Mouse (Mus musculus) hindbrain, embryonic 11.5 days (tissue): ENCODE measurements around the gene Pink1. TPM values are rescaled to one million over a fixed set of nuclear protein-coding genes. Genes with fewer than 3 reads are reported as not detected.

Experiments used
- ATAC-seq: fragments of 200-750 bp; cut with Nextera tagmentation; 2 replicates; pipeline ENCODE4 v1.8.0; 2017; ENCODE audit warnings: mild to moderate bottlenecking, moderate TSS enrichment, moderate library complexity; ENCODE audit not compliant: low FRiP score
- DNase-seq: peaks from one replicate; pipeline ENCODE4 v3.0.0-alpha.2; 2015; ENCODE audit warnings: low spot score
- H3K27ac ChIP-seq: fragments of 300-500 bp; sonication (generic); 2 replicates; pipeline ENCODE4 v1.5.1; 2014; ENCODE audit warnings: mild to moderate bottlenecking, low read depth, low read length
- H3K27me3 ChIP-seq: fragments of 300-500 bp; sonication (generic); 2 replicates; pipeline ENCODE4 v1.6.1; 2014; ENCODE audit warnings: mild to moderate bottlenecking, low read length, moderate library complexity, mixed read lengths; ENCODE audit not compliant: control insufficient read depth, insufficient read depth
- H3K36me3 ChIP-seq: fragments of 300-500 bp; sonication (generic); 2 replicates; pipeline ENCODE4 v1.6.1; 2014; ENCODE audit warnings: mild to moderate bottlenecking, low read length, moderate library complexity, mixed read lengths; ENCODE audit not compliant: control insufficient read depth, insufficient read depth
- H3K4me1 ChIP-seq: fragments of 300-500 bp; sonication (generic); replicated peaks from 2 replicates; pipeline ENCODE4 v1.6.1; 2014; ENCODE audit warnings: low read length, mixed read lengths; ENCODE audit not compliant: control insufficient read depth, insufficient read depth
- H3K4me2 ChIP-seq: fragments of 300-500 bp; sonication (generic); replicated peaks from 2 replicates; pipeline ENCODE4 v1.6.1; 2014; ENCODE audit warnings: mild to moderate bottlenecking, low read depth, low read length
- H3K4me3 ChIP-seq: fragments of 300-500 bp; sonication (generic); 2 replicates; pipeline ENCODE4 v1.5.1; 2014; ENCODE audit warnings: low read depth, low read length
- H3K9ac ChIP-seq: fragments of 300-500 bp; sonication (generic); 2 replicates; pipeline ENCODE4 v1.6.1; 2014; ENCODE audit warnings: low read depth, low read length
- H3K9me3 ChIP-seq: fragments of 300-500 bp; sonication (generic); 2 replicates; pipeline ENCODE4 v1.6.1; 2016; ENCODE audit warnings: low read length; ENCODE audit not compliant: control insufficient read depth
- WGBS: fragments of 180-500 bp; shearing (Covaris S2); extraction: QIAGEN DNeasy Blood & Tissue Kit; methylation state at CpG from one replicate; pipeline ENCODE4 v1.1.7; 2014; 5-methylcytosine and 5-hydroxymethylcytosine counted together
- polyA plus RNA-seq: library from polyadenylated mRNA; unstranded; fragments of >200 nt; fragmentation: Nextera tagmentation; extraction: Ambion mirVana; gene quantifications from 2 replicates; pipeline ENCODE4 v1.2.1, GENCODE M21; 2014

Pink1 gene
- polyA plus RNA-seq, 1 experiment from 2014 or later: 19.9 TPM

DNA sequence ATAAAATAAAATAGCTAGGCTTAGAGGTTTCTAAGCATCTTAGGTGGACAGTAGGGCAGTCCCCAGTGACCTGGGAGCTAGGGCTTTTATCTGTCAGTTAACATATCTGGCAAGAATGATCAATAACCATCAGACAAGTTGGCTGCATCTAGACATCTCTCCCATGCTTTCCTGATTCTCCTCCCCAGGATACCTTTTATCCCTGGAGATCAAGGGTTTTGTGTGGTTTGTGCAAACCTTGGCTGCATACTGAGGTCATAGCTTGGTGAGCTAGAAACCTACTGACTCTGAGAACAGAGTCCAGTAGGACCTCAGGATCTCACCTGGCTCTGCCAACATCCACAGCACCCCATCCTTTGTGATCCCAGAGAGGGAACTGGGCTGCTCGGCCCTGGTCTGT lies 21.2 kb upstream of the Pink1 start:
- Histone ChIP-seq H3K27me3 (no peaks in the 10 kb centered on the region), H3K4me3 (no peak overlapping the region), H3K4me1 (no peaks in the 10 kb centered on the region), H3K9ac (no peak overlapping the region), H3K9me3 (no peaks in the 10 kb centered on the region), H3K36me3 (no peaks in the 10 kb centered on the region), H3K4me2 (no peak overlapping the region), H3K27ac (no peak overlapping the region)
- DNase-seq (no peak), ATAC-seq (no peak)
- 74% methylated on average over 1 of the region's 1 CpGs for WGBS

DNA sequence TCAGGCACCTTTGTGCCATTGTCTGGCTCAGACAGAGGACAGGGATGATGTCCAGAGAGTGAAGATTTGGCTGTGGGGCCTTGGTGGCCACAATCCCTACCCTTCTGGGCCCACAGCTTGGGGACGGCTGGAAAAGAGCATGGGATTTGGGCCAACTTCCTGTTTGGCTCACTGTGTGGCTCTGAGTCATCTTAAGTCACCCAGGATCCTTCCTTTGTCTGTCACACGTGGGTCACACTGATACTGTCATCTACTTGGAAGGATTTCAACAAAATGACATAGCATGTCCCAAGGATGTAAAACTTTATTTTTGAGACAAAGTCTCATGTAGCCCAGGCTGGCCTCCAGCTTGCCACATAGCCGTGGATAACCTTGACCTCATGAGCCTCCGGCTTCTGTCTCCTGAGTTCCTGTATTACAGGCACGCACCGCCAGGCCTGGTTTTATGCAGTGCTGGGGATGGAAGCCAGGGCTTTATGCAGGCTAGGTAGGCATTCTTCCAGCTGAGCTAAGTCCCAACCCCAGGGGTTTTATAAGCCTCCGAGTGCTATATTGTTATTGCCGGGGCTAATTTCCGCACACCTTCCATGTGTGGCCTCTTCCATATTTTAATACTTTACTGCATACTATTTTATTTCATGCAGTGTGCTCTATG lies 18.9 kb upstream of the Pink1 start:
- H3K4me3 ChIP-seq: no peak overlapping the region
- no peaks in the 10 kb centered on the region for H3K9me3 ChIP-seq
- ATAC-seq (no peak), DNase-seq (no peak)
- no peaks in the 10 kb centered on the region for H3K36me3 ChIP-seq
- no peak overlapping the region for H3K9ac ChIP-seq
- WGBS: 83% methylated on average over 9 of the region's 9 CpGs
- no peak overlapping the region for H3K27ac ChIP-seq
- H3K27me3 ChIP-seq: no peaks in the 10 kb centered on the region
- H3K4me2 ChIP-seq: no peak overlapping the region
- no peaks in the 10 kb centered on the region for H3K4me1 ChIP-seq

DNA sequence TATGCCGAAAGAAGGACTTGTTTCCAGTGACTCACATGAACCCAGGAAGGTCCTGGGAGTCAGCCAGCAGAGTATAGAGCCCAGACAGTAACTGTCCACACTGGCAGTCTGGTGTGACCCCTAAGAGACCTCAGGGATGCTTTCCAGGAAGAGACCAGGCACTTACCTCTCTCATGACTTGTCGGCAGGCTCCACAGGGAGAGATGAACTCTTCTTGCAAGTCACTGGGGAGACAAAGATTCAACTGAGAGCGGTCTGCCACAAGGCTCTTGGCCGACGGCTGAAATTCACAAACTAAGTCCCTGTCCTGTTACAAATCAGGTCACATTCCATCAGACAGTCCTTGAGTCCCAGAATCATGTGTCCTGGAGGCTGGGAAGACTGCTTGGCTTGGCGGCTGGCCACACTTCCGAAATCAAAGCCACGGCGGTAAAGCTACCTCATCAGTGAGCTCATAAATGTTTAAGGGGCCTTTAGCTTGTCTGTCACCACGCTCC lies 17.3 kb upstream of the Pink1 start:
- Histone ChIP-seq H3K4me2 (no peak overlapping the region), H3K9me3 (no peaks in the 10 kb centered on the region), H3K4me3 (no peak overlapping the region), H3K27me3 (no peaks in the 10 kb centered on the region), H3K27ac (no peak overlapping the region), H3K4me1 (no peaks in the 10 kb centered on the region), H3K36me3 (no peaks in the 10 kb centered on the region), H3K9ac (no peak overlapping the region)
- no peak for DNase-seq
- ATAC-seq: no peak
- WGBS: 81% methylated on average over 10 of the region's 10 CpGs

DNA sequence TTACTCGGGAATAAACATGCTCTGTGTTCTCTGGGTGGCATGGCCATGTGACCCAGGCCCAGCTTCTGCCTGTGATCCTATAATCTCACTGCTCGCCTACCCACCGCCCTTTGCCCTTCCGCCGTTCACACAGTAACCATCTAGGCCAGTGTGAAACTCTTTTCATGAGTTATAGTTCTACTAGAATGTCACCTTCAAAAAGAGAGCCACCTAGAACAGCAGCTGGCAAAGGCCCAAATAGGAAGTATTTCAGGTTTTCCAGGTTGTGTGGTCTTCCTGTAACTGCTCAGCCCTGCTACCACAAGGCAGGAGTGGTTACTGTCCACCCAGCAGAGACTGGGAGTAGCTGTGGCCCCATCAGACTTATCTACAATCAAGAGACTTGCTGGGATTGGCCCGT lies 16.7 kb upstream of the Pink1 start:
- Histone ChIP-seq H3K27me3 (no peaks in the 10 kb centered on the region), H3K4me3 (no peak overlapping the region), H3K36me3 (no peaks in the 10 kb centered on the region), H3K4me2 (no peak overlapping the region), H3K27ac (no peak overlapping the region), H3K9me3 (no peaks in the 10 kb centered on the region), H3K4me1 (no peaks in the 10 kb centered on the region), H3K9ac (no peak overlapping the region)
- DNase-seq (no peak), ATAC-seq (no peak)
- WGBS: 90% methylated on average over 6 of the region's 6 CpGs

DNA sequence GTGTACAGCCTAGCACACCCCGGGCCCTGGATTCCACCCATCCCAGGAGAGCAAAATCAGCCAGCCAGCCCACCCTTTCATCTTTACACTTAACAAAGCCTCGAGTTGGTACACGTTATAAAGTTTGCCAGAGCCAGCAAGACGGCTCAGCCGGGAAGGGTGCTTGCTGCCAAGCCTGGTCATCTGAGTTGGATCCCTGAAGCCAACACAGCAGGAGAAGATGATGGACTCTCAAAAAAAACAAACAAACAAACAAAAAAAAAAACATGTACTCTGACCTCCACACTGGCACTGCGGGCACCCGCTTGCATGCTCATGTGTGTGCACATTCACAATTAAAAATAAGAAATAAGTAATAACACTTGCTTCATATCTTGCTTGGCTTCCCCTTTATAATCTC lies 15.9 kb upstream of the Pink1 start:
- Histone ChIP-seq H3K9ac (no peak overlapping the region), H3K27ac (no peak overlapping the region), H3K36me3 (no peaks in the 10 kb centered on the region), H3K4me2 (no peak overlapping the region), H3K27me3 (no peaks in the 10 kb centered on the region), H3K4me3 (no peak overlapping the region), H3K4me1 (no peaks in the 10 kb centered on the region), H3K9me3 (no peaks in the 10 kb centered on the region)
- DNase-seq (no peak), ATAC-seq (no peak)
- 76% methylated on average over 7 of the region's 7 CpGs for WGBS

DNA sequence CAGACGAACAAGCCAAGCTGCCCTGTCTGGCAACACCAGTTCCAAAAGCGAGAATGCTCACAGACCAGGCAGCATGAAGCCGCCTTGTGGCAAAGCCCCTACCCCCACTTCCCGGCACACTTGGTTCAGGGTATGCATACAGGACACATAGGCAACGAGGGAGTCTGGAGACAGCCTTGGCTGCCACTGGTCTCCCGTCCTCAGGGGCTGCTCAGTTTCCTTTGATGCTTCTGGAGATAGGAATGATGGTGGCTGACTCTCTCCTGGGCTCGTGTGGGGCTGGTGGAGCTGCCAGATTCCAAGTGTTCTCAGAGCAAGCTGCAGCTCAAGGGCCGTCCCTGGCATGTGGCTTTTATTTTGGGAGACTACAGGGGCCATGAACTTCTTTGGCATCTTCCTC lies 15.3 kb upstream of the Pink1 start:
- WGBS: 69% methylated on average over 8 of the region's 8 CpGs

DNA sequence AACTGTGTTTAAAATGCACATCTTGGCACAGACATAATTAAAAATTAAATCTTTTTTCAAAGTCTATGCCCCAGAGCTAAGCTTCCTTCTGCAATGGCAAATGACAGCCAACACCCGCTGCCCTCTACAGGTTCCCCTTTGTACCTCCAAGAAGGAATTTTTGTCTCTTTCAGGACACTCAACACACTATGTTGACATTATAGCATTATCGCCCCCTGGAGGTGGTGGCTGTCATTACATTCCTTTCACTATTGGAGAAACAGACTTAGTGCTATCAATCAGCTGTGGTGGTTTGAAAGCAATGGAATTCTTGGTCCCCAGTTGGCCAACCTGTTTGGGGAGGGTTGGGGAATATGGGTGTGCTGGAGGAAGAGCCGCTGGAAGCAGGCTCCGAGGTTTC lies 13.9 kb upstream of the Pink1 start:
- DNase-seq: peak; percentile 61

More for the DNA sequence above, 15.3 kb upstream of the Pink1 start:
- ATAC-seq (no peak), DNase-seq (no peak)
- Histone ChIP-seq H3K4me1 (no peaks in the 10 kb centered on the region), H3K9me3 (no peaks in the 10 kb centered on the region), H3K9ac (no peak overlapping the region), H3K4me3 (no peak overlapping the region), H3K27me3 (no peaks in the 10 kb centered on the region), H3K27ac (no peak overlapping the region), H3K36me3 (no peaks in the 10 kb centered on the region), H3K4me2 (no peak overlapping the region)

DNA sequence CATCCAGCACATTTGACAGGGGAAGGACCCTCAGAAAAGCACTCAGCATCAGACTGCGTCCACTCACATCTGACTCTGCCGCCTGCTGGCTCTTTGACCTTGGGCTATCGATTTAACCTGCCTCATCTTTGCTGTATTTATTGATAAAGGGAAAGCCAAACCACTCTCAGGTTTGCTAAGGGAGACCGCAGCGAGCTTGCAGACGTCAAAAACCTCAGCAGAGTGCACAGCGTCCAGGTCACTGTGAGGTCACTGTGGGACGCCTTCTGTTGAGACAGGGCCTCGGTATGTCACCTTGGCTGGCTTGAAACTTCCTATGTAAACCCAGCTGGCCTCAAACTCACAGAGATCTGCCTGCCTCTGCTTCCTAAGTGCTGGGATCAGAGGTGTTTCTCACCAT lies 11.2 kb upstream of the Pink1 start:
- DNase-seq: no peak
- no peak overlapping the region for H3K9ac ChIP-seq
- H3K36me3 ChIP-seq: no peaks in the 10 kb centered on the region
- H3K27me3 ChIP-seq: no peaks in the 10 kb centered on the region
- no peak overlapping the region for H3K27ac ChIP-seq
- ATAC-seq: no peak
- no peaks in the 10 kb centered on the region for H3K4me1 ChIP-seq
- H3K4me2 ChIP-seq: no peak overlapping the region
- 79% methylated on average over 9 of the region's 9 CpGs for WGBS
- H3K9me3 ChIP-seq: no peaks in the 10 kb centered on the region
- H3K4me3 ChIP-seq: no peak overlapping the region

More for the DNA sequence above, 13.9 kb upstream of the Pink1 start:
- Histone ChIP-seq H3K27ac (no peak overlapping the region), H3K4me2 (no peak overlapping the region), H3K4me1 (no peaks in the 10 kb centered on the region), H3K9me3 (no peaks in the 10 kb centered on the region), H3K4me3 (no peak overlapping the region), H3K9ac (no peak overlapping the region), H3K36me3 (no peaks in the 10 kb centered on the region), H3K27me3 (no peaks in the 10 kb centered on the region)
- no peak for ATAC-seq
- WGBS: 42% methylated on average over 4 of the region's 4 CpGs

GRCm38 (mm10) chr4:138336876-138337275 lies 10.8 kb upstream of the Pink1 start:
- DNase-seq: no peak
- Histone ChIP-seq H3K4me1 (no peaks in the 10 kb centered on the region), H3K9me3 (no peaks in the 10 kb centered on the region), H3K27ac (no peak overlapping the region), H3K9ac (no peak overlapping the region), H3K27me3 (0 out of 2 replicates have a peak, but pooled peaks cover 2% of the 10 kb centered on the region), H3K36me3 (no peaks in the 10 kb centered on the region), H3K4me2 (no peak overlapping the region), H3K4me3 (no peak overlapping the region)
- ATAC-seq: no peak
- WGBS: 78% methylated on average over 5 of the region's 5 CpGs
